Mouse (Mus musculus): ENCODE results near the gene Clpb. TPM values are rescaled to one million over a fixed set of nuclear protein-coding genes. Genes with fewer than 3 reads are reported as not detected.

The Clpb gene
- total RNA-seq, 4 experiments from 2014 or later, result 60.4 to 77.8 (median 69.2) TPM

- DNase-seq (ENCODE audit: low spot score in 2 of 2), result peak; percentile 25 to 63
These were observed 10.1 kb downstream of the Clpb start for GRCm38 (mm10) chr7:101673497-101673896.

GRCm38 (mm10) chr7:101676033-101676761 is 12.8 kb downstream of the Clpb start:
- DNase-seq (ENCODE audit: low spot score in 2 of 2), result no peak

GRCm38 (mm10) chr7:101676762-101677308 is 13.4 kb downstream of the Clpb start:
- DNase-seq (ENCODE audit: low spot score in 2 of 2), result no peak

- DNase-seq (ENCODE audit: low spot score in 2 of 2), result peak; percentile 58 to 74
These were observed 16.2 kb downstream of the Clpb start for GRCm38 (mm10) chr7:101679591-101679990.

- DNase-seq (ENCODE audit: low spot score in 2 of 2), result no peak
These were observed 17.5 kb downstream of the Clpb start for GRCm38 (mm10) chr7:101680961-101681360.

- no peak for DNase-seq (ENCODE audit: low spot score in 2 of 2)
These were observed 18.2 kb downstream of the Clpb start for GRCm38 (mm10) chr7:101681565-101682071.

GRCm38 (mm10) chr7:101682886-101683285 is 19.5 kb downstream of the Clpb start:
- DNase-seq (ENCODE audit: low spot score in 2 of 2), result no peak

- no peak for DNase-seq (ENCODE audit: low spot score in 2 of 2)
These were observed 20.7 kb downstream of the Clpb start for GRCm38 (mm10) chr7:101683976-101684630.

- DNase-seq (ENCODE audit: low spot score in 2 of 2), result no peak
These were observed 21.2 kb downstream of the Clpb start for GRCm38 (mm10) chr7:101684671-101685070.

- DNase-seq (ENCODE audit: low spot score in 2 of 2), result no peak
These were observed 23.7 kb downstream of the Clpb start for GRCm38 (mm10) chr7:101687144-101687543.

- DNase-seq (ENCODE audit: low spot score in 2 of 2), result no peak
These were observed 27.0 kb downstream of the Clpb start for GRCm38 (mm10) chr7:101690471-101690870.

GRCm38 (mm10) chr7:101691863-101692262 is 28.4 kb downstream of the Clpb start:
- DNase-seq (ENCODE audit: low spot score in 2 of 2), result no peak

GRCm38 (mm10) chr7:101692446-101692845 is 29.0 kb downstream of the Clpb start:
- no peak for DNase-seq (ENCODE audit: low spot score in 2 of 2)

- DNase-seq (ENCODE audit: low spot score in 2 of 2), result no peak
These were observed 32.0 kb downstream of the Clpb start for GRCm38 (mm10) chr7:101695483-101695882.

- DNase-seq (ENCODE audit: low spot score in 2 of 2), result no peak
These were observed 33.7 kb downstream of the Clpb start for GRCm38 (mm10) chr7:101696931-101697723.

GRCm38 (mm10) chr7:101700296-101700695 is 36.9 kb downstream of the Clpb start:
- no peak for DNase-seq (ENCODE audit: low spot score in 2 of 2)

- no peak for DNase-seq (ENCODE audit: low spot score in 2 of 2)
These were observed 39.3 kb downstream of the Clpb start for GRCm38 (mm10) chr7:101702706-101703105.

- no peak for DNase-seq (ENCODE audit: low spot score in 2 of 2)
These were observed 46.2 kb downstream of the Clpb start for GRCm38 (mm10) chr7:101709586-101709985.

- DNase-seq (ENCODE audit: low spot score in 2 of 2), result no peak
These were observed 46.8 kb downstream of the Clpb start for GRCm38 (mm10) chr7:101710236-101710635.

GRCm38 (mm10) chr7:101713828-101714400 is 50.5 kb downstream of the Clpb start:
- no peak for DNase-seq (ENCODE audit: low spot score in 2 of 2)

GRCm38 (mm10) chr7:101715041-101715551 is 51.7 kb downstream of the Clpb start:
- DNase-seq (ENCODE audit: low spot score in 2 of 2), result no peak

Measured in gastrocnemius, adult 8-10 months (tissue).